Mouse (Mus musculus): ENCODE data around the gene Use1. TPM values are rescaled to one million over a fixed set of nuclear protein-coding genes. Genes with fewer than 3 reads are reported as not detected.
"Not testable (repeated sequence)": the region's sequence is repeated elsewhere in the genome, so short reads cannot be mapped to it uniquely, and the experiment has no call there.

Gene Use1
- polyA plus RNA-seq (2012; ENCODE audit: insufficient read depth, insufficient read length, low replicate concordance, missing spikeins): not detected in 2 replicates

DNA sequence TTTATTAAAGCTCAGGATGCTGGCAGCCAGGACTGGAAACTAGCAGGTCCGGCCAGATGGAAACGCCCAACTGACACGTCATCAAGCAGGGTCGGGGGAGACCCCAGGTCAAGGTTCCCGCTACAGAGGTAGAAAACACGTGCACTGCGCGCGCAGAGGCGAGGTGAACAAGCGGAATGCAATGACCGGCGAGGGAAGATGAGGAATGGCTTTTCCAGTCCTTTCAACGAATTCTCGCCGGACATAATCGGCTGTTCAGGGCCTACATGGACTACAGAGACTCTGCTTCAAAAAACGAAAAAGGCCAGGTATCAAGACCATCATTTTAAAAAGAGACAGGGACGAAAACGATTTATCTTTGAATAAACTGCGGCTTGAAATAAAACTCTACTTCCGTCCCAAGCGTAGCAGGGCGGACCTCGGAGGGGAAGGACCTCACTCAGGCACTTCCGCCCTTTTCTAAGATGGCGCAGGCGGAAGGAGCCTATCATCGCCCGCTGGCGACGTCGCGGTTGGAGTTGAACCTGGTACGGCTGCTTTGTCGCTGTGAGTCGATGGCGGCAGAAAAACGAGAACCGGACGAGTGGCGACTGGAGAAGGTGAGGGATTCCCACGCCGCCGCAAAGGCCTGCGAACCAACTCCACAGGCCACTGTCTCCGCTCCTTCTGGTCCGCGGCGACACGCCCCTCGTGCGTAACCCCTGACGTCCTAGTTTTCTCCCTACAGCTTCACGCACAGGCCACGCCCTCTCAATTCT is at the start of gene Use1:
TSS of gene Use1 (plus strand) at position 78 of the 758 bp plus-strand sequence.
- under 1% methylated on average over 56 of the region's 56 CpGs for WGBS
- Histone ChIP-seq H3K4me1 (ENCODE audit: control insufficient read depth, insufficient read depth, low read length) (peaks cover 15% of the 10 kb centered on the region), H3K27ac (ENCODE audit: insufficient read depth, low read depth, low read length) (peak within 1 kb of the TSS; percentile 97), H3K4me3 (ENCODE audit: insufficient read depth, low read depth, low read length) (peak within 1 kb of the TSS; percentile 70)
- TF ChIP-seq CTCF (IDR thresholded peaks at IDR 0.05; ENCODE audit: insufficient read depth, low read depth, low read length) (no peak), POLR2A (IDR thresholded peaks at IDR 0.05; ENCODE audit: insufficient read depth, low read depth, low read length) (peak; percentile 81; the same call in 1 of the 2 replicates)

DNA sequence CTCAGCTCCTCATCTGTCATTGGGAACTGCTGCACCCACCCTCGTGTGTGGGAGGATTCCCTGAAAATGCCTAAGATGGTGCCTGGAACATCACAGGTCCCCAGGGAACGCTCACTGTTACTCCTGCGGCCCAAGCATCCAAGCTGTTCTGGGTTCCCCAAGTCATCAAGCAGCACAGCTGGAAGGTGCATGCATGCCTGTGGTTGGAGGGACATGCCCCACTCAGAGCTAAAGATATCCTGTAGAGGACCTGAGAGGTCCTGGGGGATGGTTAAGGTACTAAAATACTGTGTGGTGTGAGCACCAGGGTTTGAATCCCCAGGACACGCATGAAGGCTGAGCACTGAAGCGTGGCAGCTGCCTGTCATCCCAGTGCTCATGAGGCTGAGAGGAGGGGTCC is 48.0 kb upstream of the Use1 start:
- H3K27ac ChIP-seq (ENCODE audit: insufficient read depth, low read depth, low read length); H3K4me1 ChIP-seq (ENCODE audit: control insufficient read depth, insufficient read depth, low read length); H3K4me3 ChIP-seq (ENCODE audit: insufficient read depth, low read depth, low read length): not testable (repeated sequence)
- 78% methylated on average over 5 of the region's 5 CpGs for WGBS

DNA sequence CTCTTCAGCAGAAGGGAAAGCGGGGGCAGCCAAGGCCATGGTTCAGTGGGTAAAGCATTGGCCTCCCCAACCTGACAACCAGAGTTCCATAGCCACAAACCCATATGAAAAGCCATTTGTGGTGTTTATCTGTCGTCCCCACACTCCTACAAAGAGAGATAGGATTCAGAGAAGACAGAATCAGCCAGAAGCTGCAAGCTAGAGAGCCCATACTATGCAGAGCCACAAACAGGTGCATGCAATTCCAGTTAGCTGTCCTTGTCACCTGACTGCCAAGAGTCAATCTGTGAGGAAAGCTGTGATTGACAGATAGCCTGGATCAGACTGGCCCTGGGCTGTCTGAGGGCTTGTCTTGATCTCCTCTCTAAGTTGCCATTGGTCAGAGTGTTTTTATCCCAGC is 46.9 kb upstream of the Use1 start:
- not testable (repeated sequence) for H3K4me3 ChIP-seq (ENCODE audit: insufficient read depth, low read depth, low read length); H3K27ac ChIP-seq (ENCODE audit: insufficient read depth, low read depth, low read length); H3K4me1 ChIP-seq (ENCODE audit: control insufficient read depth, insufficient read depth, low read length)
- WGBS: 85% methylated on average over 2 of the region's 2 CpGs

DNA sequence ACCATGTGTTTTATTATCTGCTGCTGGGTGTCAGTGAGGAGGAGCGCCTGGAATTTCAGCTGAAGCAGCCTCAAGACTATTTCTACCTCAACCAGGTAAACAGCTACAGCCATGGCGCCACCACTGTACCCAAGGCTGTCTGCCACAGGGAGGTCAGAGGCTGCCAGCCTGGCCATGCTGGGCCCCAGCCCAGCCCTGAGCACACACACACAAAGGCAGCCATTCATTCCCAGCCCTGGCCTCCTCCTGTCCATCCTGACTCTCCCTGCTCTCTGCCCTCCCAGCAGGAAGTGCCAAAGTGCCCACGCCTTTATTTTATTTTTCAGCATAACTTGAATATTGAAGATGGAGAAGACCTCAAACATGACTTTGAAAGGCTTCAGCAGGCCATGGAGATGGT is 43.7 kb upstream of the Use1 start:
- WGBS: 86% methylated on average over 3 of the region's 3 CpGs
- TF ChIP-seq POLR2A (IDR thresholded peaks at IDR 0.05; ENCODE audit: insufficient read depth, low read depth, low read length) (no peak), CTCF (IDR thresholded peaks at IDR 0.05; ENCODE audit: insufficient read depth, low read depth, low read length) (no peak)

DNA sequence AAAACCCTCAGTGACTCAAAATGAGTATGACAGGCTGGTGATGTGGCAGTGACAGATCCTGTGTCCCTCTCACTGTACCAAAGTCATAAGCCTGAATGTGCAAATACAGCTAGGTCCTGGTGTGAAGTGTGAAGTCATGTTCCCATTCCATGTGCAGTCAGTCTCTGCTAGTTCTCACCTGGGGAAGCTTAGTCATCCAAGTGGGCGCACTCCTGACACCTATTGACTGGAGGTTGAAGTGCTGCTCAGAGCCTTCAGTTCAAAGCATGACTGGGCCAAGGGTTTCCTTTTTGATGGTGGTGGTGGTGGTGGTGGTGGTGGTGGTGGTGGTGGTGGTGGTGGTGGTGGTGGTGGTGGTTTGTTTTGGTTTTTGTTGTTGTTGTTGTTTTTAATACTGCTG is 41.8 kb upstream of the Use1 start:
- no peak for TF ChIP-seq CTCF (IDR thresholded peaks at IDR 0.05; ENCODE audit: insufficient read depth, low read depth, low read length)
- TF ChIP-seq POLR2A (IDR thresholded peaks at IDR 0.05; ENCODE audit: insufficient read depth, low read depth, low read length): no peak

More for the DNA sequence above, 43.7 kb upstream of the Use1 start:
- H3K4me3 ChIP-seq (ENCODE audit: insufficient read depth, low read depth, low read length): no peak overlapping the region
- H3K27ac ChIP-seq (ENCODE audit: insufficient read depth, low read depth, low read length): no peak overlapping the region
- H3K4me1 ChIP-seq (ENCODE audit: control insufficient read depth, insufficient read depth, low read length): no peaks in the 10 kb centered on the region

DNA sequence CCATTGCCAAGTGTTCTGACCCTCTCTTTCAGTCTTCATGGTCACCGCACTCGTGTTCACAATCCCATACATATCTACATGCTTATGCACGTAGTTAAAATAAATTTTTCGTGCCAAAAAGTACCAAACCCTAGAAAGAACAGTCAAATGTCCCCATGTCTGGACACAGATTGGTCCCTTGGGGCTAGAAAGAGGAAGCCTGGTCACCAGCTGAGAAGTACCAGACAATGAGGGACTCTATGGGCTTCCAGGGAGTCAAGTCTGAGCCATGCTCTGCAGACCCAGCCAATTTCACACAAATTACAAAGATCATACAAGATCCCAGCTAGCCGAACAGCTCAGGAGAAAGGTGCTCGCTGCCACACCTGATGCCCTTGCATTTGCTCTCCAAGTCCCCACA is 28.8 kb upstream of the Use1 start:
- WGBS: 93% methylated on average over 6 of the region's 6 CpGs
- H3K27ac ChIP-seq (ENCODE audit: insufficient read depth, low read depth, low read length); H3K4me3 ChIP-seq (ENCODE audit: insufficient read depth, low read depth, low read length); H3K4me1 ChIP-seq (ENCODE audit: control insufficient read depth, insufficient read depth, low read length): not testable (repeated sequence)

More for the DNA sequence above, 41.8 kb upstream of the Use1 start:
- H3K27ac ChIP-seq (ENCODE audit: insufficient read depth, low read depth, low read length): no peak overlapping the region
- no peaks in the 10 kb centered on the region for H3K4me1 ChIP-seq (ENCODE audit: control insufficient read depth, insufficient read depth, low read length)
- 100% methylated on average over 1 of the region's 1 CpGs for WGBS
- H3K4me3 ChIP-seq (ENCODE audit: insufficient read depth, low read depth, low read length): no peak overlapping the region

DNA sequence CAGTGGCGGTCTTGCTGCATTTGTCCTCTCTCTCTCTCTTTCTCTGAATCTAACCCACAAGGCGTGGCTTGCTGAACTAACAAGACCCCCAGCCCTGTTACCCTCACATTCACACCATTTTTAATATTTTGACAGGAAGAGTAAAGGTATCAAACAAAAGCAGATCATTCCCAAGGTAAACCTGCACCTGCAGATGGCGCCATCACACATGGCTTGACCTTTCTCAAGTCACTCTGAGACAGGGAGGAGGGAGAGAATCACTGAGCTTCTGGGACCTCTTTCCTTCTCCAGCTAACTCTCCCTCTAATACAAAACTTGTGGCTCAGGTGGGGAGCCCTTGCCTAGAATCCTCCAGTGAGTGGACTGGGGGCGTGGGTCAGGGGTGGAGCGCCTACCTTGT is 26.0 kb upstream of the Use1 start:
- WGBS: 84% methylated on average over 5 of the region's 5 CpGs
- Histone ChIP-seq H3K4me3 (ENCODE audit: insufficient read depth, low read depth, low read length) (no peak overlapping the region), H3K27ac (ENCODE audit: insufficient read depth, low read depth, low read length) (no peak overlapping the region), H3K4me1 (ENCODE audit: control insufficient read depth, insufficient read depth, low read length) (no peaks in the 10 kb centered on the region)
- TF ChIP-seq CTCF (IDR thresholded peaks at IDR 0.05; ENCODE audit: insufficient read depth, low read depth, low read length) (no peak), POLR2A (IDR thresholded peaks at IDR 0.05; ENCODE audit: insufficient read depth, low read depth, low read length) (no peak)

DNA sequence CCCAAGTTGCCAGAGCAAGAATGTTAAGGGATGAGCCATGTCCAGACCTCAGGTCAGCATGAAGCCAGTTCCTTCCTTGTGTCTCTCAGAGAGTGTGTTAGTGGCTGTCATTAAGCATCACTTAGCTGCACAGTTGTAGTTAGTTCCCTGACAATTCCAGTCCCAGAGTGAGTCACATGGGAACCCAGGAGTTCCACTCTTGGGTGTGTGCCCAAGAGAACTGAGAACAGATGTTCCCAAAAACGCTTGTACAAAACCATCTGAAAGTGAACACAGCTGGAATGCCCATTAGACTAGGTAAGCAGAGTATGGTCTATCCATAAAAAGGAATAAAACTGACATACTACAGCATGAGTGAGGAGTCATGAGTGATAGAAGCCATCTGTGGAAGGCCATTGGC is 20.1 kb upstream of the Use1 start:
- WGBS: 83% methylated on average over 1 of the region's 1 CpGs
- TF ChIP-seq CTCF (IDR thresholded peaks at IDR 0.05; ENCODE audit: insufficient read depth, low read depth, low read length) (no peak), POLR2A (IDR thresholded peaks at IDR 0.05; ENCODE audit: insufficient read depth, low read depth, low read length) (no peak)
- Histone ChIP-seq H3K4me1 (ENCODE audit: control insufficient read depth, insufficient read depth, low read length) (peaks cover 6% of the 10 kb centered on the region), H3K27ac (ENCODE audit: insufficient read depth, low read depth, low read length) (no peak overlapping the region), H3K4me3 (ENCODE audit: insufficient read depth, low read depth, low read length) (no peak overlapping the region)

DNA sequence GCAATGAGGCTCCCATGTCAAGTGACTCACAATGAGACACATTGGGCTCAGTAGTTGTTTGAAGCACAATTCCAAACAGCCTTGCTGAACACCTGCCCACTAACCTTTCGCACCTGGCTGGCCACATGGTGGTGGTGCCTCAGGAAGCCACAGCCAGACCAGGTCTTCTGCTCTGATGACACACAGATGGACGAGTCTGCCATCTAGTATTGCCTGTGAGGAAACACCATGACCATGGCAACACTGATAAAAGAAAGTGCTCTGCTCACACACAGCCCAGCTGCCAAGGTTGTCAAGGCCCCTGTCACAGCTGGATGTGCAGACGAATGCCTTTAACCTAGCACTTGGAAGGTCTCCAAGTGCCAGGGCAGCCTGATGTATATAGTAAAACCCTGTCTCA is 15.5 kb upstream of the Use1 start:
- peaks cover 11% of the 10 kb centered on the region for H3K4me1 ChIP-seq (ENCODE audit: control insufficient read depth, insufficient read depth, low read length)
- H3K4me3 ChIP-seq (ENCODE audit: insufficient read depth, low read depth, low read length): no peak overlapping the region
- TF ChIP-seq POLR2A (IDR thresholded peaks at IDR 0.05; ENCODE audit: insufficient read depth, low read depth, low read length) (no peak), CTCF (IDR thresholded peaks at IDR 0.05; ENCODE audit: insufficient read depth, low read depth, low read length) (no peak)
- 64% methylated on average over 3 of the region's 3 CpGs for WGBS
- 0 out of 2 replicates have a peak overlapping the region, but pooled peaks have one; percentile 24 for H3K27ac ChIP-seq (ENCODE audit: insufficient read depth, low read depth, low read length)

DNA sequence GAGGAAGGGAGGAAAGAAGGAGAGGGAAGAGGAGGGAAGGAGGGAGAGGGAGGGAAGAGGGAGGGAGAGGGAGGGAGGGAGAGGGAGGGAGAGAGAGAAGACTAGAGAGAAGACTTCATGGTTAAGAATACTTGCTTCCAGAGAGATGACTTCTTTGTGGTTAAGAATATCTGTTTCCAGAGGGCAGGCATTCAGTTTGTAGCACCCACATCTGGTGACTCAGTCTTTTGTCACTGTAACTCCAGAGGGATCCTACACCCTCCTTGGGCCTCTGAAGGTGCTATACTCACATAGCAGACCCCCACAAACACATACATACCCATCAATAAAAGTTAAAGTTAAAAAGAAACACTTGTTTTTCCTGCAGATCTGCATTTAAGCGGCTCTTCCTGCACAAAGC is 15.1 kb upstream of the Use1 start:
- no peak overlapping the region for H3K4me3 ChIP-seq (ENCODE audit: insufficient read depth, low read depth, low read length)
- no peak for TF ChIP-seq POLR2A (IDR thresholded peaks at IDR 0.05; ENCODE audit: insufficient read depth, low read depth, low read length)
- no peak for TF ChIP-seq CTCF (IDR thresholded peaks at IDR 0.05; ENCODE audit: insufficient read depth, low read depth, low read length)
- peaks cover 11% of the 10 kb centered on the region for H3K4me1 ChIP-seq (ENCODE audit: control insufficient read depth, insufficient read depth, low read length)
- no peak overlapping the region for H3K27ac ChIP-seq (ENCODE audit: insufficient read depth, low read depth, low read length)
- 78% methylated on average over 1 of the region's 1 CpGs for WGBS
